8 mouse cellular contexts compared by ENCODE assay signal in genomic region chr5:35391656-35392333, GRCm38 (mm10). TPM values are rescaled to one million over a fixed set of nuclear protein-coding genes. Genes with fewer than 3 reads are reported as not detected.
DNase-seq lines count a peak whose midpoint lies in the region; ATAC-seq lines count a peak whose summit lies in the region.

No protein-coding gene starts in this region.

- H3K4me2 ChIP-seq in heart, embryonic 14.5 days (ENCODE audit: low read length) = peak overlapping the region; percentile 69
- H3K4me2 ChIP-seq in hindbrain, embryonic 13.5 days = peak overlapping the region; percentile 35
- H3K4me2 ChIP-seq in midbrain, embryonic 15.5 days = peak overlapping the region; percentile 43

- peak overlapping the region; percentile 38 to 44 for H3K4me3 ChIP-seq in heart, embryonic 14.5 days (ENCODE audit: control insufficient read depth in 1 of 2, insufficient read depth in 1 of 2, low read depth in 1 of 2, low read length in 2 of 2)
- peak overlapping the region; percentile 24 for H3K4me3 ChIP-seq in hindbrain, embryonic 13.5 days
- peak overlapping the region; percentile 20 for H3K4me3 ChIP-seq in midbrain, embryonic 15.5 days

- peaks cover 0 to 11% of the 10 kb centered on the region in 2 experiments; a peak in 3 of 4 replicates for H3K4me1 ChIP-seq in heart, embryonic 14.5 days (ENCODE audit: control insufficient read depth in 2 of 2, insufficient read depth in 2 of 2, low read length in 2 of 2)
- H3K4me1 ChIP-seq in hindbrain, embryonic 13.5 days (replicated peaks) = peaks cover 27% of the 10 kb centered on the region
- H3K4me1 ChIP-seq in midbrain, embryonic 15.5 days = peaks cover 24% of the 10 kb centered on the region

- intact Hi-C loops in heart, postnatal 10 days (cut with DNase I) = no loop called here

- H3K27ac ChIP-seq in heart, embryonic 14.5 days (replicated peaks in 1 of 2; ENCODE audit: control insufficient read depth in 1 of 2, insufficient read depth in 1 of 2, low read depth in 2 of 2, low read length in 2 of 2) = no peak overlapping the region
- H3K27ac ChIP-seq in hindbrain, embryonic 13.5 days = no peak overlapping the region
- H3K27ac ChIP-seq in midbrain, embryonic 15.5 days = no peak overlapping the region

- peaks cover 7% of the 10 kb centered on the region for H3K9me3 ChIP-seq in heart, embryonic 14.5 days (ENCODE audit: control insufficient read depth, low read length)
- H3K9me3 ChIP-seq in hindbrain, embryonic 13.5 days = no peaks in the 10 kb centered on the region
- H3K9me3 ChIP-seq in midbrain, embryonic 15.5 days = no peaks in the 10 kb centered on the region

- WGBS in heart, embryonic 14.5 days = under 1% methylated on average over 76 of the region's 88 CpGs
- WGBS in hindbrain, embryonic 13.5 days = 1% methylated on average over 82 of the region's 88 CpGs
- under 1% methylated on average over 74 of the region's 88 CpGs for WGBS in midbrain, embryonic 15.5 days

- H3K9ac ChIP-seq in heart, embryonic 14.5 days (ENCODE audit: low read length) = no peak overlapping the region
- H3K9ac ChIP-seq in hindbrain, embryonic 13.5 days = no peak overlapping the region
- no peak overlapping the region for H3K9ac ChIP-seq in midbrain, embryonic 15.5 days

- ATAC-seq in heart, embryonic 14.5 days (ENCODE audit: insufficient number of reproducible peaks, insufficient read depth, low FRiP score, low read depth) = no peak
- no peak for ATAC-seq in hindbrain, embryonic 13.5 days (ENCODE audit: low FRiP score)
- ATAC-seq in midbrain, embryonic 15.5 days (replicated peaks) = no peak

- no peak for DNase-seq in heart, postnatal 10 days
- DNase-seq in brain, adult 2 months (ENCODE audit: low read depth, low spot score) = peak; percentile 6
- no peak for DNase-seq in right cerebral cortex, postnatal 25 days
- DNase-seq in thymus, postnatal 36 days = no peak
- no peak for DNase-seq in cerebellum, postnatal 4 days (ENCODE audit: low spot score in 2 of 2)

- peaks cover 97% of the 10 kb centered on the region for H3K27me3 ChIP-seq in heart, embryonic 14.5 days (ENCODE audit: control insufficient read depth, insufficient read depth, low read length)
- H3K27me3 ChIP-seq in hindbrain, embryonic 13.5 days = peaks cover 97% of the 10 kb centered on the region
- H3K27me3 ChIP-seq in midbrain, embryonic 15.5 days (replicated peaks) = peaks cover 94% of the 10 kb centered on the region

- no peaks in the 10 kb centered on the region for H3K36me3 ChIP-seq in heart, embryonic 14.5 days (ENCODE audit: control insufficient read depth, insufficient read depth, low read length)
- H3K36me3 ChIP-seq in hindbrain, embryonic 13.5 days = no peaks in the 10 kb centered on the region
- H3K36me3 ChIP-seq in midbrain, embryonic 15.5 days (replicated peaks) = no peaks in the 10 kb centered on the region

RNA-seq across cellular contexts. Expression of gene Hmx1, which starts 2.9 kb away (rescaled TPM):
- not detected in 2 replicates for polyA plus RNA-seq in heart, embryonic 14.5 days (2014; fragmentation: Nextera tagmentation; extraction: Ambion mirVana)
- not detected for total RNA-seq in heart, postnatal 10 days (2021)
- polyA plus RNA-seq in hindbrain, embryonic 13.5 days (2015; fragmentation: Nextera tagmentation; extraction: Ambion mirVana) = 0.54 and 1.5 TPM in 2 replicates
- polyA plus RNA-seq in midbrain, embryonic 15.5 days (2015; fragmentation: Nextera tagmentation; extraction: Ambion mirVana) = not detected in 2 replicates
